Mouse (Mus musculus) CH12.LX (cell line): ENCODE results near the gene Spata13. TPM values are rescaled to one million over a fixed set of nuclear protein-coding genes. Genes with fewer than 3 reads are reported as not detected.

ENCODE experiments used
- DNase-seq: peaks from one replicate; pipeline ENCODE4 v3.0.0-alpha.2; 2013; ENCODE audit errors: extremely low read depth
- H3K27ac ChIP-seq: 2 replicates; pipeline ENCODE4 v1.5.1; 2012; ENCODE audit warnings: low read depth, mild to moderate bottlenecking, control low read depth, moderate library complexity; ENCODE audit not compliant: insufficient read depth
- H3K27me3 ChIP-seq: replicated peaks from 2 replicates; pipeline ENCODE3; 2012; ENCODE audit warnings: inconsistent platforms
- H3K36me3 ChIP-seq, 2 experiments: replicated peaks in 1 of 2; 2 replicates each; pipeline versions ENCODE3 to v1.6.1; 2012; ENCODE audit warnings: inconsistent platforms in 1 of 2, low read length in 1 of 2, mild to moderate bottlenecking in 1 of 2, mixed read lengths in 1 of 2, moderate library complexity in 1 of 2; ENCODE audit not compliant: control insufficient read depth in 1 of 2, insufficient read depth in 1 of 2
- H3K4me1 ChIP-seq, 2 experiments: 2 replicates each; pipeline ENCODE4 v1.6.1; 2012; ENCODE audit warnings: inconsistent platforms in 1 of 2, moderate library complexity in 1 of 2; ENCODE audit not compliant: insufficient read depth in 2 of 2, control insufficient read depth in 1 of 2
- H3K4me2 ChIP-seq: 2 replicates; pipeline ENCODE4 v1.6.1; 2012; ENCODE audit warnings: low read depth, mild to moderate bottlenecking, control low read depth; ENCODE audit not compliant: poor library complexity, insufficient read depth, severe bottlenecking
- H3K4me3 ChIP-seq, 3 experiments: fragments of 150-350 bp in 1 of 3; sonication (generic) in 1 of 3; replicated peaks in 1 of 3; 2 replicates each; pipeline versions ENCODE3 to v1.5.1; 2011 to 2012; ENCODE audit warnings: low read depth in 2 of 3, low read length in 2 of 3, mild to moderate bottlenecking in 2 of 3, moderate library complexity in 2 of 3, control low read depth in 1 of 3, improper control_type of control experiment in 1 of 3, inconsistent platforms in 1 of 3, mixed read lengths in 1 of 3; ENCODE audit not compliant: poor library complexity in 1 of 3
- H3K79me2 ChIP-seq: replicated peaks from 2 replicates; pipeline ENCODE4 v1.6.1; 2012; ENCODE audit warnings: mild to moderate bottlenecking, moderate library complexity; ENCODE audit not compliant: control insufficient read depth, poor library complexity, insufficient read depth, severe bottlenecking; ENCODE audit errors: extremely low read depth
- H3K9ac ChIP-seq: 2 replicates; pipeline ENCODE4 v1.6.1; 2012; ENCODE audit warnings: low read depth, mild to moderate bottlenecking, control low read depth, moderate library complexity; ENCODE audit not compliant: insufficient read depth
- H3K9me3 ChIP-seq: replicated peaks from 2 replicates; pipeline ENCODE3; 2012; ENCODE audit warnings: low read length, inconsistent platforms, mixed read lengths
- BHLHE40 ChIP-seq: IDR thresholded peaks from 2 replicates; pipeline ENCODE4 v1.6.1; 2011; ENCODE audit warnings: mild to moderate bottlenecking, low read depth, low read length, improper control_type of control experiment
- CHD1 ChIP-seq: IDR thresholded peaks from 2 replicates; pipeline ENCODE4 v1.6.1; 2012; ENCODE audit warnings: low read depth, low read length, improper control_type of control experiment, inconsistent platforms
- CHD2 ChIP-seq: IDR thresholded peaks from 2 replicates; pipeline ENCODE4 v1.6.1; 2011; ENCODE audit warnings: low read length, improper control_type of control experiment
- CTCF ChIP-seq, 2 experiments: IDR thresholded peaks in 1 of 2; conservative IDR thresholded peaks in 1 of 2; 2 replicates each; pipeline ENCODE4 v1.5.1; 2011 to 2012; ENCODE audit warnings: low read depth in 2 of 2, low read length in 2 of 2, improper control_type of control experiment in 1 of 2, inconsistent platforms in 1 of 2, mild to moderate bottlenecking in 1 of 2, moderate library complexity in 1 of 2
- EP300 ChIP-seq: IDR thresholded peaks from 2 replicates; pipeline ENCODE4 v1.6.1; 2011; ENCODE audit warnings: low read length, improper control_type of control experiment
- IRF4 ChIP-seq: IDR thresholded peaks from 2 replicates; pipeline ENCODE4 v1.6.1; 2014; ENCODE audit warnings: low read depth, mild to moderate bottlenecking, inconsistent platforms, low read length, improper control_type of control experiment
- JUN ChIP-seq: IDR thresholded peaks from 2 replicates; pipeline ENCODE4 v1.6.1; 2011; ENCODE audit warnings: low read depth, mild to moderate bottlenecking, low read length, improper control_type of control experiment, moderate library complexity; ENCODE audit not compliant: insufficient read depth
- JUND ChIP-seq: conservative IDR thresholded peaks from 2 replicates; pipeline ENCODE4 v1.6.1; 2011; ENCODE audit warnings: low read depth, low read length, improper control_type of control experiment
- MAFK ChIP-seq: IDR thresholded peaks from 2 replicates; pipeline ENCODE4 v1.6.1; 2011; ENCODE audit warnings: low read length, improper control_type of control experiment; ENCODE audit not compliant: insufficient replicate concordance
- MAX ChIP-seq: IDR thresholded peaks from 2 replicates; pipeline ENCODE4 v1.6.1; 2011; ENCODE audit warnings: low read length, improper control_type of control experiment
- MXI1 ChIP-seq: IDR thresholded peaks from 2 replicates; pipeline ENCODE4 v1.6.1; 2011; ENCODE audit warnings: mild to moderate bottlenecking, low read depth, low read length, improper control_type of control experiment
- MYC ChIP-seq: IDR thresholded peaks from 2 replicates; pipeline ENCODE4 v1.6.1; 2011; ENCODE audit warnings: low read depth, mild to moderate bottlenecking, improper control_type of control experiment, low read length
- POLR2AphosphoS2 ChIP-seq: IDR thresholded peaks from 2 replicates; pipeline ENCODE4 v1.6.1; 2011; ENCODE audit warnings: low read depth, low read length, improper control_type of control experiment
- TBP ChIP-seq: conservative IDR thresholded peaks from 2 replicates; pipeline ENCODE4 v1.6.1; 2011; ENCODE audit warnings: low read depth, low read length, improper control_type of control experiment
- USF2 ChIP-seq: conservative IDR thresholded peaks from 2 replicates; pipeline ENCODE4 v1.6.1; 2011; ENCODE audit warnings: low read depth, low read length, improper control_type of control experiment
- ZKSCAN1 ChIP-seq: IDR thresholded peaks from 2 replicates; pipeline ENCODE4 v1.6.1; 2012; ENCODE audit warnings: low read depth, inconsistent platforms, low read length, improper control_type of control experiment, borderline replicate concordance
- ZMIZ1 ChIP-seq: IDR thresholded peaks from 2 replicates; pipeline ENCODE4 v1.6.1; 2012; ENCODE audit warnings: low read depth, mild to moderate bottlenecking, inconsistent platforms, low read length, improper control_type of control experiment
- ZNF384 ChIP-seq: IDR thresholded peaks from 2 replicates; pipeline ENCODE4 v1.6.1; 2012; ENCODE audit warnings: low read depth, low read length, improper control_type of control experiment, inconsistent platforms
- dilution Hi-C: fragments of 300-500 bp; cut with MboI; formaldehyde crosslinking; loops from 2 replicates; pipeline ENCODE4 v1.14.3; 2020; ENCODE audit warnings: low sequenced_read_pairs; ENCODE audit not compliant: extremely low pct_unique_long_range_greater_than_20kb, extremely low pct_ligation_motif_present
- in situ Hi-C: fragments of 300-500 bp; cut with MboI; formaldehyde crosslinking; loops from 3 replicates; pipeline ENCODE4 v1.14.3; 2019; ENCODE audit warnings: low sequenced_read_pairs, low pct_ligation_motif_present, low pct_unique_long_range_greater_than_20kb, mixed read lengths
- polyA plus RNA-seq: library from polyadenylated mRNA; unstranded; fragments of >175 nt; gene quantifications from 2 replicates; pipeline ENCODE4 v1.2.1, GENCODE M21; 2012; ENCODE audit warnings: low read depth; ENCODE audit not compliant: insufficient read length
- total RNA-seq, 2 experiments: library from RNA; depleted of rRNA; stranded (reverse); fragments of 300-350 nt in 1 of 2; fragments of >200 nt in 1 of 2; gene quantifications; 2 replicates each; pipeline ENCODE4 v1.2.3; 2012 to 2014

The Spata13 gene
- total and polyA plus RNA-seq, 3 experiments, result 11.6 to 15.9 (median 13.6) TPM

- in situ Hi-C loops, result no loop called here
- no peaks in the 10 kb centered on the region for H3K79me2 ChIP-seq
- no peak overlapping the region for H3K4me2 ChIP-seq
- H3K4me1 ChIP-seq, result peaks cover 0 to 18% of the 10 kb centered on the region in 2 experiments; a peak in 2 of 4 replicates
- no peaks in the 10 kb centered on the region for H3K27me3 ChIP-seq
- dilution Hi-C loops, result no loop called here
- H3K4me3 ChIP-seq, result no peak overlapping the region
- TF ChIP-seq IRF4 (no peak), MYC (no peak), CHD2 (no peak), USF2 (no peak), JUN (no peak), CTCF (conservative IDR thresholded peaks at IDR 0.05 in 1 of 2, IDR thresholded peaks at IDR 0.05 in 1 of 2; ENCODE audit: low read depth in 2 of 2, low read length in 2 of 2) (no peak), ZKSCAN1 (no peak), MAX (no peak)
- TF ChIP-seq, all 38 proteins: peak for 0
- no peak overlapping the region for H3K27ac ChIP-seq
- no peak overlapping the region for H3K9ac ChIP-seq
- no peak for DNase-seq
- no peaks in the 10 kb centered on the region for H3K36me3 ChIP-seq
- H3K9me3 ChIP-seq, result peaks cover 4% of the 10 kb centered on the region
Observed at GRCm38 (mm10) chr14:60647885-60648284, 14.1 kb downstream of the Spata13 start.

- H3K79me2 ChIP-seq, result no peaks in the 10 kb centered on the region
- H3K27me3 ChIP-seq, result no peaks in the 10 kb centered on the region
- H3K9ac ChIP-seq, result no peak overlapping the region
- no peak overlapping the region for H3K27ac ChIP-seq
- TF ChIP-seq POLR2AphosphoS2 (no peak), MYC (no peak), MAFK (no peak), CHD1 (no peak), CHD2 (no peak), MXI1 (no peak), JUND (no peak), BHLHE40 (no peak), CTCF (conservative IDR thresholded peaks at IDR 0.05 in 1 of 2, IDR thresholded peaks at IDR 0.05 in 1 of 2; ENCODE audit: low read depth in 2 of 2, low read length in 2 of 2) (no peak), ZNF384 (no peak), EP300 (no peak), TBP (no peak), ZMIZ1 (no peak)
- in situ Hi-C loops (no loop called here), dilution Hi-C loops (no loop called here)
- H3K4me3 ChIP-seq, result no peak overlapping the region
- H3K9me3 ChIP-seq, result peaks cover 4% of the 10 kb centered on the region
- H3K4me2 ChIP-seq, result no peak overlapping the region
- DNase-seq, result no peak
- peaks cover 0 to 9% of the 10 kb centered on the region in 2 experiments; a peak in 2 of 4 replicates for H3K4me1 ChIP-seq
- H3K36me3 ChIP-seq, result no peaks in the 10 kb centered on the region
Observed at GRCm38 (mm10) chr14:60648956-60649355, 15.2 kb downstream of the Spata13 start.
